Mouse (Mus musculus) embryonic facial prominence, embryonic 14.5 days (tissue): ENCODE results near the gene Pcgf5. TPM values are rescaled to one million over a fixed set of nuclear protein-coding genes. Genes with fewer than 3 reads are reported as not detected.
A peak's percentile ranks its signal among the peaks of the same experiment; 100 is the strongest.

ENCODE experiments used
- ATAC-seq: fragments of 200-750 bp; cut with Nextera tagmentation; 2 replicates; pipeline ENCODE4 v1.8.0; 2017; ENCODE audit warnings: low read depth, moderate number of reproducible peaks, moderate TSS enrichment
- DNase-seq: peaks from one replicate; pipeline ENCODE4 v3.0.0-alpha.2; 2015; ENCODE audit warnings: low spot score
- H3K27ac ChIP-seq: fragments of 300-500 bp; sonication (generic); replicated peaks from 2 replicates; pipeline ENCODE4 v1.5.1; 2014; ENCODE audit warnings: low read depth, mild to moderate bottlenecking, low read length, moderate library complexity
- H3K27me3 ChIP-seq: fragments of 300-500 bp; sonication (generic); replicated peaks from 2 replicates; pipeline ENCODE4 v1.6.1; 2014; ENCODE audit warnings: low read length; ENCODE audit not compliant: control insufficient read depth, insufficient read depth
- H3K36me3 ChIP-seq: fragments of 300-500 bp; sonication (generic); 2 replicates; pipeline ENCODE4 v1.6.1; 2014; ENCODE audit warnings: low read length, mixed read lengths; ENCODE audit not compliant: control insufficient read depth, insufficient read depth
- H3K4me1 ChIP-seq: fragments of 300-500 bp; sonication (generic); 2 replicates; pipeline ENCODE4 v1.6.1; 2014; ENCODE audit warnings: antibody characterized with exemption, low read length; ENCODE audit not compliant: control insufficient read depth, insufficient read depth
- H3K4me2 ChIP-seq: fragments of 300-500 bp; sonication (generic); 2 replicates; pipeline ENCODE4 v1.6.1; 2014; ENCODE audit warnings: low read depth, mild to moderate bottlenecking, low read length, moderate library complexity, mixed read lengths
- H3K4me3 ChIP-seq: fragments of 300-500 bp; sonication (generic); 2 replicates; pipeline ENCODE4 v1.5.1; 2014; ENCODE audit warnings: low read depth, mild to moderate bottlenecking, low read length
- H3K9ac ChIP-seq: fragments of 300-500 bp; sonication (generic); 2 replicates; pipeline ENCODE4 v1.6.1; 2014; ENCODE audit warnings: low read depth, mild to moderate bottlenecking, low read length, moderate library complexity, mixed read lengths
- H3K9me3 ChIP-seq: fragments of 300-500 bp; sonication (generic); 2 replicates; pipeline ENCODE4 v1.6.1; 2016; ENCODE audit warnings: low read length; ENCODE audit not compliant: control insufficient read depth
- WGBS: fragments of 180-500 bp; shearing (Covaris S2); extraction: QIAGEN DNeasy Blood & Tissue Kit; methylation state at CpG from one replicate; pipeline ENCODE4 v1.1.7; 2014; 5-methylcytosine and 5-hydroxymethylcytosine counted together
- polyA plus RNA-seq: library from polyadenylated mRNA; unstranded; fragments of >200 nt; fragmentation: Nextera tagmentation; extraction: Ambion mirVana; gene quantifications from 2 replicates; pipeline ENCODE4 v1.2.1, GENCODE M21; 2014

Gene Pcgf5
- polyA plus RNA-seq, 1 experiment from 2014 or later: 8.1 TPM

DNA sequence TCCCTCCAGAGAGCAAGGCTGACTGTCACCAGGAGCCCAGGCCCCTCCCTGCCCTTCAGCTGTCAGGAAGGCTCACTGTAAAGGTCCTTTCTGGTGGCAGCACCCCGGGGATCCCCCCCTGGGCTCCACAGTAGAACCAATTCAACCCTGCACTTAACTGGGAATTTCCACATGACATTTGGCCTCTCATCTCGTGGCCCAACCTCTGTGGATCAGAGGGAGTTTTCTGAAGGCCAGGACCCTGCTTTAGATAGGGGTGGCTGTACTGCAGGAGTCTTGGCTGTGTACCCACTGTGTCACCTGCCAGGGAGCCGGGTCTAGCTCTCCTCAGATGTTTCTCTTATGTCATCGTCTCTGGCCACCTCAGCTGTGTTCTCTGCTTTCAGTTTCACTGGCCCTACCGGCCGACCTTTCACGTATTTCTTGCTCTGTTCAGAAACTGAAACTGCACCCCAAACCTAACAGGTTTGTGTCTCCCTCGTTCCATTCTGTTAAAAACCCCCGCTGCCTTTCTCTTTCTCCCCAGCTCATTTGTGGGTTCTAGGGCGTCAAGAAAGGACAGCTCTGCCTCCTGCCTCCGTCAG, 27.2 kb downstream of the Pcgf5 start:
- ATAC-seq (no peak), DNase-seq (no peak)
- Histone ChIP-seq H3K27me3 (no peaks in the 10 kb centered on the region), H3K27ac (no peak overlapping the region), H3K9ac (no peak overlapping the region), H3K36me3 (no peaks in the 10 kb centered on the region), H3K4me2 (no peak overlapping the region), H3K4me3 (no peak overlapping the region), H3K9me3 (no peaks in the 10 kb centered on the region), H3K4me1 (no peaks in the 10 kb centered on the region)
- WGBS: 83% methylated on average over 11 of the region's 11 CpGs

DNA sequence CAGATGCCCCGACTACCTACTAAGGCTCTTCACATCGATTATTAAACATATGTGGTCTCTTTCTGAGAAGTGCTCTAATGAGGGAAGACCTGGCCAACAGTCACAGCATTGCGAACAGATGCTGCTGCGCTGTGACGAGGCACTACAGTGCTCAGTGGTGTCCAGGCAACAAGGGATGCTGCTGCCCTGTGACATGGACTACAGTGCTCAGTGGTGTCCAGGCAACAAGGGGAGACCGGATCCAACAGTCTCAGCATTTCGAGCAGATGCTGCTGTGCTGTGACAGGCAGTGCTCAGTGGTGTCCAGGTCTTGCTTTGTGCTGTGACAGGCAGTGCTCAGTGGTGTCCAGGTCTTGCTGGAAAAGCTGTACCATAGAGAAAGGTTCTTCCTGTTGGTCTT, 29.6 kb downstream of the Pcgf5 start:
- Histone ChIP-seq H3K27ac (no peak overlapping the region), H3K4me3 (no peak overlapping the region), H3K36me3 (no peaks in the 10 kb centered on the region), H3K4me2 (no peak overlapping the region), H3K9ac (no peak overlapping the region), H3K4me1 (no peaks in the 10 kb centered on the region), H3K27me3 (no peaks in the 10 kb centered on the region), H3K9me3 (no peaks in the 10 kb centered on the region)
- ATAC-seq (peak; percentile 22; the same call in 1 of the 2 replicates), DNase-seq (no peak)
- 84% methylated on average over 7 of the region's 7 CpGs for WGBS

DNA sequence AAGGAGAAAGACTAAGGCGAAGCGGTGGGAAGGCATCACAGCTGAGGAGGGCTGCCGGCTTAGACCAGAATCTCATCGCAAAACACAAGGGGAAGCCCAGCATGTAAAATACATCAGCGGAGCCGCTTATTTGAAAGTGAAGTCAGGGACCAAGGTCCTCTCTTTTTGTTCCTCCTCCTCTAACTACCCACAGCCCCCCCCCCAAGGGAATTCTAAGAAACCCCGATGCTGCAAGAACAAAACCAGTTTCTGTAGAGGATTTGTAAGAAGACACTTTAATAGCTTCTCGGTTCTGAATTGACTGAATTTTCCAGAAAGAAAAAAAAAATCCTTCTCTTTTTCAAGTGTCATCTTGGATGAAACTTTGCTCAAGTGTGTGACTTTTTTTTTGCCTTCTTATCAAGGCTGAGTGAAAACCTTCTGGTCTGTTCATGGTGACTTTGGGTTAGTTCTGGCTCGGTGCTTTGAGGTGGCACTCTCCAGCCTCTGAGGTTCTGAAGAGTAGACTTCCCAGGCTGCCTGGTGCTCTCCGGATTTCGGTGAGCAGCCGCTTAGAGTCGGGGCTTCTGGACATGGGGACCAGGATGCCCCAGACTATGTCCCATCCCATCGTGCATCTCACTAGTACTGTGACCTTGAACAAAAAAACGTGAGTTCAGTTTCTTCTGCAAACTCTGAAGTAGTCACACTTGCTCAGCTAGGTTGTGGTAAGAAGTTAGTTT, 30.6 kb downstream of the Pcgf5 start:
- H3K4me2 ChIP-seq: no peak overlapping the region
- H3K4me1 ChIP-seq: no peaks in the 10 kb centered on the region
- H3K4me3 ChIP-seq: no peak overlapping the region
- peak; percentile 8 for DNase-seq
- H3K9me3 ChIP-seq: no peaks in the 10 kb centered on the region
- ATAC-seq: no peak
- no peak overlapping the region for H3K27ac ChIP-seq
- H3K27me3 ChIP-seq: no peaks in the 10 kb centered on the region
- H3K36me3 ChIP-seq: no peaks in the 10 kb centered on the region
- H3K9ac ChIP-seq: no peak overlapping the region
- 59% methylated on average over 15 of the region's 15 CpGs for WGBS

DNA sequence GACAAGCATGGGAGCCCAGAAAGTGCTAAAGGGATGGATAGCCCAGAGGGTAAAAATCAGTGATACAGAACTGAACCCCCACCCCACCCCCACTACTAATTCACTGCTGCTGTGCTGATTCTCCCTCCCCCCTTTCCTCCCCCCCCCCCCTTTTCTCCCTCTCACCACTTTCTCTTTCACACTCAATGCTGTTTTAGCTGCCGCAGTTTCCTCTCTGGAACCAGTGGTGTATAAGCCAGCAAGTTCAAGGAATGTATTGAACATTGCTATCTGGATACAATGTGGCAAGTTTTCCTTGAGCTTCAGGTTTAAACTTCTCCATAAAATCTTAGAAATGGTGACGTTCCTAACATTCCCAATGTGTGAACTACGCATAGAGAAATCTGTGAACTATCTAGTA, 34.8 kb downstream of the Pcgf5 start:
- Histone ChIP-seq H3K36me3 (no peaks in the 10 kb centered on the region), H3K9me3 (no peaks in the 10 kb centered on the region), H3K4me1 (no peaks in the 10 kb centered on the region), H3K27me3 (no peaks in the 10 kb centered on the region), H3K4me3 (no peak overlapping the region), H3K9ac (no peak overlapping the region), H3K4me2 (no peak overlapping the region), H3K27ac (no peak overlapping the region)
- no peak for DNase-seq
- WGBS: 90% methylated on average over 3 of the region's 3 CpGs
- no peak for ATAC-seq

DNA sequence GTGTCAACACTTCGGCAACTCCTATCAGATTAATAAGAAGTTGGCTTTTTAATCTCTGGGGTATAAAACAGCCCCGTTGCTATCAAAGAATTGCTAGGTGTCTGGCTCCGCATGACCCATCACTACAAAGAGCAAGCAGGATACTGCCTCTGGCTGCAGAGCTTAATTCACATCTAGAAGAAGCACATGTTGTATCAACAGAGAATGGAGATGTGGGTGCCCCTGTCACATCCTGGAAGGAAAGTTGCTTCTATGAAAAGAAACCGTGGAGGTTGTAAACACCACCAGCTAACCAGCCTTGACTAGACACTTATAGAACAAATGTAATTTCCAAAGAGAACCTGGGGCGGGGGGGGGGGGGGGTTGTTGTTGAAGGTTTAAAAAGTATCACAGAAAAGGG, 35.9 kb downstream of the Pcgf5 start:
- no peaks in the 10 kb centered on the region for H3K36me3 ChIP-seq
- H3K27me3 ChIP-seq: no peaks in the 10 kb centered on the region
- no peak overlapping the region for H3K4me2 ChIP-seq
- H3K9ac ChIP-seq: no peak overlapping the region
- WGBS: 69% methylated on average over 5 of the region's 5 CpGs
- no peaks in the 10 kb centered on the region for H3K9me3 ChIP-seq
- no peak overlapping the region for H3K4me3 ChIP-seq
- no peak overlapping the region for H3K27ac ChIP-seq
- no peak for DNase-seq
- no peaks in the 10 kb centered on the region for H3K4me1 ChIP-seq
- no peak for ATAC-seq

DNA sequence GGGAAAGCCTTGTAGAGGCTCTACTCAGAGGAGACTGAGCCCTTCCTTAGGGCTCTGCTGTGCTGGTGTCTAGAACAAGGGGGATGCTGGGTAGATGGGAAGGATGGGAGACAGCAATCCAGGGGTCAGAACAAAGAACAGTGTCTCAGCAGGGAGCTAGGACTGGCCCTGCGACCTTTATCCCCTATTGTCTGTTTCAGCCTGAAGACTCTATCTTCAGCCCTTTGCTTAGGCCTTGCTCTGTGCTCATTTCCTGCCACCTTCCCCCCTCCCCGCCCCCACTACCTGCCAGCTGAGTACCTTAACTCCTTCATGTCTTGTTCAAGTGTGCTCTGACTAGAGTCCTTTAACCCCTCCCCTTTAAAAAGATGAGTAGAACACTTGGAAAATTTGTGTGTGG, 36.3 kb downstream of the Pcgf5 start:
- H3K4me1 ChIP-seq: no peaks in the 10 kb centered on the region
- ATAC-seq (no peak), DNase-seq (no peak)
- no peak overlapping the region for H3K4me2 ChIP-seq
- WGBS: 26% methylated on average over 2 of the region's 2 CpGs
- H3K27me3 ChIP-seq: no peaks in the 10 kb centered on the region
- no peak overlapping the region for H3K4me3 ChIP-seq
- no peak overlapping the region for H3K27ac ChIP-seq
- H3K36me3 ChIP-seq: no peaks in the 10 kb centered on the region
- 0 out of 2 replicates have a peak overlapping the region, but pooled peaks have one; percentile 2 for H3K9ac ChIP-seq
- H3K9me3 ChIP-seq: no peaks in the 10 kb centered on the region

DNA sequence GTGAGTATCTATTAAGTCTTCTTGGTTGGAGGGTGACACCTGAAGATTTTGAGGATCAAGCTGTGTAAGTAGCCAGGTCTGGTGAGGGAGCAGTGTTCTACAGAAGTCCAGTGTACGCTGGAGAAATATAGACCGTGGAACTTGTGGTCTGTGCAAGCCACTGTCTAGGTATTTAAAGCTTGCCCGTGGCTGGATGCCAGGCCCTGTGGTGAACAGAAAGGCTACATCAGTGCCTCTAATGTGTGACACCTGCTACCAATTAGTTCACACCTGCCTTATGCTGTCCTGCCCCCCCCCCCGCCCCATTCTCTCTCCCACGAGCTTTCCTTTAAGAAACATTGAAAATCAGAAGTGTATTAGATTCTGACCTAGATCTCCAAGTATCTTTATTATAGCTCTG, 40.4 kb downstream of the Pcgf5 start:
- H3K9ac ChIP-seq: no peak overlapping the region
- no peaks in the 10 kb centered on the region for H3K36me3 ChIP-seq
- peak; percentile 30 for DNase-seq
- H3K9me3 ChIP-seq: no peaks in the 10 kb centered on the region
- ATAC-seq: no peak; the same call in 1 of the 2 replicates
- H3K27me3 ChIP-seq: no peaks in the 10 kb centered on the region
- 58% methylated on average over 5 of the region's 5 CpGs for WGBS
- H3K4me1 ChIP-seq: no peaks in the 10 kb centered on the region
- H3K27ac ChIP-seq: no peak overlapping the region
- H3K4me2 ChIP-seq: no peak overlapping the region
- no peak overlapping the region for H3K4me3 ChIP-seq

DNA sequence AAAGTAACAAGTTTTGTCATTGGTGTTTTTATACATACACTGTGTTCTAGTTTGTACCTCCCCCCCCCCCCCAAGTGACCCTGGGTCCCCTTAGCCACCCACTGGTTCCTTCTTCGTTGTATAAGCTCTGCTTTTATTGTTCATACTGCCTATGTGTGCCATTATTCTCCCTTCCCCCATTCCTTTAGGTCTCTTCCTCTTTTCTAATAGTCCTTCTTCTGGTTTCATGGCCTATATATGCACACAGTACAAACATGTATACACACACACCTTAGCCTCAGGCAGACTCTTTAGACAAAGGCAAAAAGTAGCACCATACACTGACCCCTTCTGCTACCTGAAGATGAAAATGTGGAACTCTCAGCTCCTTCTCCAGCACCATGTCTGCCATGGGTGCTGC, 42.6 kb downstream of the Pcgf5 start:
- WGBS: 73% methylated on average over 1 of the region's 1 CpGs
- Histone ChIP-seq H3K27me3 (no peaks in the 10 kb centered on the region), H3K4me1 (no peaks in the 10 kb centered on the region), H3K9ac (no peak overlapping the region), H3K9me3 (no peaks in the 10 kb centered on the region), H3K27ac (no peak overlapping the region), H3K4me2 (no peak overlapping the region), H3K4me3 (no peak overlapping the region), H3K36me3 (no peaks in the 10 kb centered on the region)
- ATAC-seq (no peak), DNase-seq (no peak)

DNA sequence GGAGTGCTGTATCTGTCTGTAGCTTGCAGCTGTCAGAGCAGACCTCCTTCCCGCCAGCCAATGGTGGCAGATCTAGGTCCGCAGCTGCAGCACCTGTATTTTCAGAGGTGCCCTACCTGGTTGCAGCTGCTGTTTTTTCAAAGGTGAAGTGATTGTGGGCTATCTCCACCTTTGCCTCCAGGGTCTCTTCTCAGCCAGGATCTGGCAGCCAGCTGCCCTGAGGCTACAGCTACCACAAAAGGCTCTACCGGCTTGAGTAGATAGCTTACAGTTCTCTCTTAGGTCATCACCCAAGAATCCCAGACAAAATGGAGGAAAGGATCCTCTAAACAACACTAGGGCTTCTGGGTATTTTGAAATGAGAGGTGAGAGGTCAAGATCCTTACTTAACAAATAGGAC, 50.4 kb downstream of the Pcgf5 start:
- 59% methylated on average over 3 of the region's 3 CpGs for WGBS
- H3K4me2 ChIP-seq: no peak overlapping the region
- DNase-seq: no peak
- H3K4me3 ChIP-seq: no peak overlapping the region
- no peak overlapping the region for H3K9ac ChIP-seq
- H3K27me3 ChIP-seq: no peaks in the 10 kb centered on the region
- ATAC-seq: no peak
- H3K4me1 ChIP-seq: no peaks in the 10 kb centered on the region
- no peaks in the 10 kb centered on the region for H3K36me3 ChIP-seq
- H3K27ac ChIP-seq: no peak overlapping the region
- no peaks in the 10 kb centered on the region for H3K9me3 ChIP-seq
